24 mouse cellular contexts compared by ENCODE assay signal in the genomic region with DNA sequence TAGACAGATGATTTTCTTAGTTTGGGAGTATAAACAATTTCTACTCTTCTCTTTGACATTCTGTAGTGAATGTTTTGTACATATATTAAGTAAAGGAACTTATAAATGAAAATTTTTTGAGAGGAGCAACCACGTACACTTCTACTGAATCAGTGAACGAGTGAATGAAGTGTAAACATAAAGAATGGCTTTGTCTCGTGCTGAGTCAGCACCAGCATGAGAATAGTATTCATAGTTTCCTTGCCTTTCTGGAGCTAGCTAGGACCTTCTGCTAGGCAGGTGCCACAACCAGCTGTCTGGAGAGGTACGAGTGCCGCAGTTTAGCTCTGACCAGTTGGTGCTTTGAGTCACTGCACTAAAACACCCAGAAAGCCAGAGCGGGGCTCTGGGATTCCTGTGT. TPM values are rescaled to one million over a fixed set of nuclear protein-coding genes. Genes with fewer than 3 reads are reported as not detected.
DNase-seq lines count a peak whose midpoint lies in the region; ATAC-seq and TF ChIP-seq lines count a peak whose summit lies in the region.
"Had no signal": no experiment of that assay in that cellular context is flagged by ENCODE, and none has a peak within 500 bp of the region (broad histone marks: within the 10 kb centered on the region; RNA-seq: fewer than 3 reads in every experiment).

No protein-coding gene starts in this region.

- dilution Hi-C loops in CH12.LX (cut with MboI; ENCODE audit: extremely low pct_ligation_motif_present, extremely low pct_unique_long_range_greater_than_20kb, low sequenced_read_pairs) = no loop called here

- no peak for ATAC-seq in midbrain, embryonic 11.5 days (ENCODE audit: low FRiP score)
- ATAC-seq in heart, embryonic 12.5 days (ENCODE audit: insufficient number of reproducible peaks, low FRiP score) = no peak
- ATAC-seq: activated CD4-positive, CD25-positive, alpha-beta regulatory T cell, adult 4 months; CD4-positive, CD25-positive, alpha-beta regulatory T cell, adult 4 months; Patski had no signal

- H3K9me3 ChIP-seq in midbrain, embryonic 11.5 days (ENCODE audit: control insufficient read depth, low read length) = no peaks in the 10 kb centered on the region
- no peaks in the 10 kb centered on the region for H3K9me3 ChIP-seq in midbrain, embryonic 10.5 days (replicated peaks)
- H3K9me3 ChIP-seq in CH12.LX (replicated peaks; ENCODE audit: low read length) (no peaks in the 10 kb centered on the region), ES-E14 (ENCODE audit: control insufficient read depth, insufficient read depth, low read depth, low read length) (no peaks in the 10 kb centered on the region), MEL (replicated peaks; ENCODE audit: insufficient read depth, low read length) (no peaks in the 10 kb centered on the region)
- no peaks in the 10 kb centered on the region for H3K9me3 ChIP-seq in heart, embryonic 12.5 days (replicated peaks)
- no peaks in the 10 kb centered on the region for H3K9me3 ChIP-seq in forebrain, embryonic 10.5 days
- H3K9me3 ChIP-seq: G1E had no signal

- peak; percentile 26 for DNase-seq in midbrain, embryonic 11.5 days (ENCODE audit: low spot score, missing footprints)
- DNase-seq in midbrain, embryonic 10.5 days (ENCODE audit: low spot score) = no peak
- DNase-seq in CH12.LX (ENCODE audit: extremely low read depth) = no peak
- DNase-seq in ES-E14 (ENCODE audit: low read depth, low spot score) = no peak
- DNase-seq in MEL (ENCODE audit: low read depth, low spot score) = no peak
- DNase-seq in spleen, postnatal 10 days (ENCODE audit: low spot score in 2 of 2) = no peak
- DNase-seq in forebrain, embryonic 10.5 days (ENCODE audit: extremely low spot score, low spot score) = no peak
- DNase-seq: adrenal gland, adult 2 months; adrenal gland, adult 8-10 months; adrenal gland, postnatal 10 days; adrenal gland, postnatal 14 days; adrenal gland, postnatal 25 days; adrenal gland, postnatal 36 days; B cell, adult 2 months; cerebellum, adult 11 months; cerebellum, adult 11-12 months; cerebellum, adult 18-20 months; cerebellum, adult 2 months; cerebellum, adult 8-10 months had no signal

- TF ChIP-seq EP300 in CH12.LX (IDR thresholded peaks at IDR 0.05; ENCODE audit: low read length) (no peak), MEL (IDR thresholded peaks at IDR 0.05; ENCODE audit: low read depth in 1 of 2, low read length in 2 of 2) (no peak)

- no peaks in the 10 kb centered on the region for H3K4me1 ChIP-seq in midbrain, embryonic 11.5 days (ENCODE audit: control insufficient read depth, insufficient read depth, low read length)
- no peaks in the 10 kb centered on the region for H3K4me1 ChIP-seq in midbrain, embryonic 10.5 days
- no peaks in the 10 kb centered on the region for H3K4me1 ChIP-seq in CH12.LX (ENCODE audit: control insufficient read depth in 1 of 2, insufficient read depth in 2 of 2)
- no peaks in the 10 kb centered on the region for H3K4me1 ChIP-seq in ES-E14 (ENCODE audit: control insufficient read depth in 2 of 2, insufficient read depth in 2 of 2, low read length in 2 of 2, poor library complexity in 1 of 2)
- no peaks in the 10 kb centered on the region for H3K4me1 ChIP-seq in MEL (ENCODE audit: control insufficient read depth in 1 of 2, insufficient read depth in 2 of 2, low read length in 2 of 2)
- H3K4me1 ChIP-seq in heart, embryonic 12.5 days (replicated peaks) = peaks cover 4% of the 10 kb centered on the region; the same call in 1 of the 2 replicates
- H3K4me1 ChIP-seq in forebrain, embryonic 10.5 days = no peaks in the 10 kb centered on the region

- WGBS in midbrain, embryonic 11.5 days = 93% methylated on average over 6 of the region's 6 CpGs
- WGBS in midbrain, embryonic 10.5 days = 94% methylated on average over 6 of the region's 6 CpGs
- WGBS in heart, embryonic 12.5 days = 88% methylated on average over 6 of the region's 6 CpGs
- 93% methylated on average over 6 of the region's 6 CpGs for WGBS in forebrain, embryonic 10.5 days

- no peaks in the 10 kb centered on the region for H3K27me3 ChIP-seq in midbrain, embryonic 11.5 days (ENCODE audit: control insufficient read depth, insufficient read depth, low read length)
- no peaks in the 10 kb centered on the region for H3K27me3 ChIP-seq in midbrain, embryonic 10.5 days (ENCODE audit: low read depth, poor library complexity, severe bottlenecking)
- no peaks in the 10 kb centered on the region for H3K27me3 ChIP-seq in CH12.LX (replicated peaks)
- H3K27me3 ChIP-seq in MEL (ENCODE audit: control insufficient read depth in 1 of 2, insufficient read depth in 2 of 2, low read length in 2 of 2) = no peaks in the 10 kb centered on the region
- H3K27me3 ChIP-seq in heart, embryonic 12.5 days (replicated peaks) = no peaks in the 10 kb centered on the region
- no peaks in the 10 kb centered on the region for H3K27me3 ChIP-seq in forebrain, embryonic 10.5 days (ENCODE audit: poor library complexity, severe bottlenecking)
- H3K27me3 ChIP-seq: Patski had no signal

- in situ Hi-C loops in CH12.LX (cut with MboI; ENCODE audit: low pct_ligation_motif_present, low pct_unique_long_range_greater_than_20kb, low sequenced_read_pairs) = no loop called here
- in situ Hi-C loops in ES-E14 (cut with MboI; ENCODE audit: low sequenced_read_pairs in 2 of 2, unreplicated experiment in 2 of 2) = no loop called here

- TF ChIP-seq CTCF in CH12.LX (conservative IDR thresholded peaks at IDR 0.05 in 1 of 2, IDR thresholded peaks at IDR 0.05 in 1 of 2; ENCODE audit: low read depth in 2 of 2, low read length in 2 of 2) (no peak), MEL (IDR thresholded peaks at IDR 0.05 in 2 of 3, conservative IDR thresholded peaks at IDR 0.05 in 1 of 3; ENCODE audit: control insufficient read depth in 1 of 3, insufficient read depth in 1 of 3, low read depth in 2 of 3, low read length in 3 of 3, poor library complexity in 1 of 3, severe bottlenecking in 1 of 3) (no peak)

- no peak overlapping the region for H3K4me2 ChIP-seq in midbrain, embryonic 11.5 days
- H3K4me2 ChIP-seq in CH12.LX (ENCODE audit: insufficient read depth, low read depth, poor library complexity, severe bottlenecking) = no peak overlapping the region
- H3K4me2 ChIP-seq in heart, embryonic 12.5 days = no peak overlapping the region

- H3K4me3 ChIP-seq in midbrain, embryonic 11.5 days (ENCODE audit: low read depth, low read length) = no peak overlapping the region
- no peak overlapping the region for H3K4me3 ChIP-seq in midbrain, embryonic 10.5 days
- H3K4me3 ChIP-seq in CH12.LX (replicated peaks in 1 of 3; ENCODE audit: low read depth in 2 of 3, low read length in 2 of 3, poor library complexity in 1 of 3) = no peak overlapping the region
- H3K4me3 ChIP-seq in ES-E14 (ENCODE audit: insufficient read depth in 1 of 2, low read depth in 1 of 2, low read length in 2 of 2, poor library complexity in 1 of 2, severe bottlenecking in 1 of 2) = no peak overlapping the region
- no peak overlapping the region for H3K4me3 ChIP-seq in MEL (ENCODE audit: control insufficient read depth in 1 of 2, insufficient read depth in 1 of 2, low read depth in 2 of 2, low read length in 2 of 2)
- no peak overlapping the region for H3K4me3 ChIP-seq in heart, embryonic 12.5 days
- no peak overlapping the region for H3K4me3 ChIP-seq in forebrain, embryonic 10.5 days

- peaks cover 10% of the 10 kb centered on the region for H3K79me2 ChIP-seq in CH12.LX (replicated peaks; ENCODE audit: control insufficient read depth, extremely low read depth, insufficient read depth, poor library complexity, severe bottlenecking)
- no peaks in the 10 kb centered on the region; the same call in 1 of the 2 replicates for H3K79me2 ChIP-seq in MEL (ENCODE audit: control insufficient read depth, insufficient read depth, low read length, poor library complexity)

- no peak overlapping the region for H3K27ac ChIP-seq in midbrain, embryonic 11.5 days (ENCODE audit: low read depth, low read length)
- H3K27ac ChIP-seq in midbrain, embryonic 10.5 days (replicated peaks) = no peak overlapping the region
- H3K27ac ChIP-seq in CH12.LX (ENCODE audit: insufficient read depth, low read depth) (no peak overlapping the region), ES-E14 (ENCODE audit: insufficient read depth, low read depth, low read length, poor library complexity, severe bottlenecking) (no peak overlapping the region), MEL (ENCODE audit: control insufficient read depth, low read depth, low read length) (no peak overlapping the region)
- H3K27ac ChIP-seq in heart, embryonic 12.5 days (ENCODE audit: poor library complexity, severe bottlenecking) = no peak overlapping the region
- no peak overlapping the region for H3K27ac ChIP-seq in forebrain, embryonic 10.5 days

- TF ChIP-seq RAD21 in CH12.LX (IDR thresholded peaks at IDR 0.05; ENCODE audit: low read depth, low read length) = no peak
- TF ChIP-seq RAD21 in MEL (IDR thresholded peaks at IDR 0.05; ENCODE audit: low read depth, low read length) = no peak

- no peak overlapping the region for H3K9ac ChIP-seq in midbrain, embryonic 11.5 days (ENCODE audit: low read length)
- H3K9ac ChIP-seq in CH12.LX (ENCODE audit: insufficient read depth, low read depth) = no peak overlapping the region
- no peak overlapping the region for H3K9ac ChIP-seq in ES-E14 (ENCODE audit: insufficient read depth, low read depth, low read length, poor library complexity, severe bottlenecking)
- no peak overlapping the region for H3K9ac ChIP-seq in MEL (ENCODE audit: control insufficient read depth, low read depth, low read length, poor library complexity, severe bottlenecking)
- H3K9ac ChIP-seq in heart, embryonic 12.5 days = no peak overlapping the region

- peaks cover 11% of the 10 kb centered on the region for H3K36me3 ChIP-seq in midbrain, embryonic 11.5 days (ENCODE audit: control insufficient read depth, insufficient read depth, low read length)
- H3K36me3 ChIP-seq in midbrain, embryonic 10.5 days = peaks cover 100% of the 10 kb centered on the region
- peaks cover 90 to 99% of the 10 kb centered on the region in 2 experiments for H3K36me3 ChIP-seq in CH12.LX (replicated peaks in 1 of 2; ENCODE audit: control insufficient read depth in 1 of 2, insufficient read depth in 1 of 2, low read length in 1 of 2)
- H3K36me3 ChIP-seq in ES-E14 (ENCODE audit: control insufficient read depth, insufficient read depth, low read length, poor library complexity, severe bottlenecking) = peaks cover 82% of the 10 kb centered on the region
- H3K36me3 ChIP-seq in MEL (ENCODE audit: control insufficient read depth in 1 of 2, insufficient read depth in 2 of 2, low read length in 2 of 2) = peaks cover 0 to 42% of the 10 kb centered on the region in 2 experiments; a peak in 2 of 4 replicates
- H3K36me3 ChIP-seq in heart, embryonic 12.5 days = peaks cover 91% of the 10 kb centered on the region
- H3K36me3 ChIP-seq in forebrain, embryonic 10.5 days (replicated peaks) = peaks cover 100% of the 10 kb centered on the region

- TF ChIP-seq POLR2A in CH12.LX (IDR thresholded peaks at IDR 0.05; ENCODE audit: low read depth, low read length) (0 out of 2 replicates have a peak, but pooled peaks have one; percentile 0), MEL (IDR thresholded peaks at IDR 0.05; ENCODE audit: control insufficient read depth in 1 of 2, insufficient read depth in 1 of 2, low read depth in 1 of 2, low read length in 2 of 2, poor library complexity in 1 of 2) (no peak)

RNA-seq across cellular contexts. Expression of a gene that starts 14.5 kb away (rescaled TPM):
- polyA plus RNA-seq in midbrain, embryonic 11.5 days (2014; fragmentation: Nextera tagmentation; extraction: Ambion mirVana) = 0.57 and 0.60 TPM in 2 replicates
- polyA plus RNA-seq in midbrain, embryonic 10.5 days (2016; fragmentation: Nextera tagmentation; extraction: Ambion mirVana) = 0.47 and 0.68 TPM in 2 replicates
- total RNA-seq in CH12.LX (2012; rRNA removed) (0.34 and 0.67 TPM in 2 replicates), CH12.LX (2014; rRNA removed) (0.75 and 1.2 TPM in 2 replicates), ES-E14 (2012; rRNA removed) (44.7 and 46.7 TPM in 2 replicates), MEL (2012; rRNA removed) (0.04 TPM in 1 of 2 replicates, not detected in the other)
- polyA plus RNA-seq in CH12.LX (2012; ENCODE audit: insufficient read length, low read depth) (1.0 and 1.4 TPM in 2 replicates), MEL (2012; ENCODE audit: insufficient read depth in 1 of 2, insufficient read length in 2 of 2, low read depth in 1 of 2, low replicate concordance in 2 of 2, missing spikeins in 1 of 2) (under 1 TPM in 1 of 2 experiments, not detected in 1; 0.15 TPM)
- 0.41 and 0.60 TPM in 2 replicates for polyA plus RNA-seq in heart, embryonic 12.5 days (2016; fragmentation: Nextera tagmentation; extraction: Ambion mirVana)
- 0.38 and 0.52 TPM in 2 replicates for polyA plus RNA-seq in forebrain, embryonic 10.5 days (2016; fragmentation: Nextera tagmentation; extraction: Ambion mirVana)
- total RNA-seq: G1E had no signal
- polyA plus RNA-seq: adrenal gland, adult 2 months; G1E had no signal

RNA-seq across cellular contexts. Expression of a gene that starts 14.7 kb away (rescaled TPM):
- 49.4 and 51.2 TPM in 2 replicates for polyA plus RNA-seq in midbrain, embryonic 11.5 days (2014; fragmentation: Nextera tagmentation; extraction: Ambion mirVana)
- 86.1 and 102 TPM in 2 replicates for polyA plus RNA-seq in midbrain, embryonic 10.5 days (2016; fragmentation: Nextera tagmentation; extraction: Ambion mirVana)
- total RNA-seq in CH12.LX (2012; rRNA removed) (76.7 and 99.1 TPM in 2 replicates), CH12.LX (2014; rRNA removed) (60.9 and 72.4 TPM in 2 replicates), ES-E14 (2012; rRNA removed) (155 and 189 TPM in 2 replicates), MEL (2012; rRNA removed) (60.2 and 84.1 TPM in 2 replicates)
- polyA plus RNA-seq in CH12.LX (2012; ENCODE audit: insufficient read length, low read depth) (149 and 151 TPM in 2 replicates), MEL (2012; ENCODE audit: insufficient read depth in 1 of 2, insufficient read length in 2 of 2, low read depth in 1 of 2, low replicate concordance in 2 of 2, missing spikeins in 1 of 2) (10 to 100 TPM in 1 of 2 experiments, not detected in 1; 78.6 TPM)
- 39.9 and 44.1 TPM in 2 replicates for polyA plus RNA-seq in heart, embryonic 12.5 days (2016; fragmentation: Nextera tagmentation; extraction: Ambion mirVana)
- polyA plus RNA-seq in forebrain, embryonic 10.5 days (2016; fragmentation: Nextera tagmentation; extraction: Ambion mirVana) = 107 and 109 TPM in 2 replicates
